Mouse (Mus musculus) hindbrain, embryonic 14.5 days (tissue): ENCODE results near the gene Pde4d. TPM values are rescaled to one million over a fixed set of nuclear protein-coding genes. Genes with fewer than 3 reads are reported as not detected.

ENCODE experiments used
- ATAC-seq: fragments of 200-750 bp; cut with Nextera tagmentation; 2 replicates; pipeline ENCODE4 v1.8.0; 2017; ENCODE audit warnings: moderate number of reproducible peaks, mild to moderate bottlenecking, moderate TSS enrichment, moderate library complexity; ENCODE audit not compliant: low FRiP score
- DNase-seq: peaks from one replicate; pipeline ENCODE4 v3.0.0-alpha.2; 2015; ENCODE audit warnings: low spot score
- H3K27ac ChIP-seq: fragments of 300-500 bp; sonication (generic); 2 replicates; pipeline ENCODE4 v1.5.1; 2014; ENCODE audit warnings: mild to moderate bottlenecking, moderate library complexity
- H3K27me3 ChIP-seq: fragments of 300-500 bp; sonication (generic); 2 replicates; pipeline ENCODE4 v1.6.1; 2014; ENCODE audit warnings: mild to moderate bottlenecking, low read length, mixed read lengths; ENCODE audit not compliant: control insufficient read depth, insufficient read depth
- H3K36me3 ChIP-seq: fragments of 300-500 bp; sonication (generic); replicated peaks from 2 replicates; pipeline ENCODE4 v1.6.1; 2014; ENCODE audit not compliant: control insufficient read depth, insufficient read depth
- H3K4me1 ChIP-seq: fragments of 300-500 bp; sonication (generic); replicated peaks from 2 replicates; pipeline ENCODE4 v1.6.1; 2014; ENCODE audit warnings: antibody characterized with exemption, low read length, mixed read lengths; ENCODE audit not compliant: control insufficient read depth, insufficient read depth
- H3K4me2 ChIP-seq: fragments of 300-500 bp; sonication (generic); replicated peaks from 2 replicates; pipeline ENCODE4 v1.6.1; 2014; ENCODE audit warnings: mild to moderate bottlenecking, moderate library complexity
- H3K4me3 ChIP-seq: fragments of 300-500 bp; sonication (generic); replicated peaks from 2 replicates; pipeline ENCODE4 v1.5.1; 2014; ENCODE audit warnings: mild to moderate bottlenecking, low read length
- H3K9ac ChIP-seq: fragments of 300-500 bp; sonication (generic); 2 replicates; pipeline ENCODE4 v1.6.1; 2014
- H3K9me3 ChIP-seq: fragments of 300-500 bp; sonication (generic); 2 replicates; pipeline ENCODE4 v1.6.1; 2016; ENCODE audit warnings: low read length; ENCODE audit not compliant: control insufficient read depth
- WGBS: fragments of 180-500 bp; shearing (Covaris S2); extraction: QIAGEN DNeasy Blood & Tissue Kit; methylation state at CpG from one replicate; pipeline ENCODE4 v1.1.7; 2014; 5-methylcytosine and 5-hydroxymethylcytosine counted together
- polyA plus RNA-seq: library from polyadenylated mRNA; unstranded; fragments of >200 nt; fragmentation: Nextera tagmentation; extraction: Ambion mirVana; gene quantifications from 2 replicates; pipeline ENCODE4 v1.2.1, GENCODE M21; 2014

The Pde4d gene
- polyA plus RNA-seq, 1 experiment from 2014 or later: 23.2 TPM

DNA sequence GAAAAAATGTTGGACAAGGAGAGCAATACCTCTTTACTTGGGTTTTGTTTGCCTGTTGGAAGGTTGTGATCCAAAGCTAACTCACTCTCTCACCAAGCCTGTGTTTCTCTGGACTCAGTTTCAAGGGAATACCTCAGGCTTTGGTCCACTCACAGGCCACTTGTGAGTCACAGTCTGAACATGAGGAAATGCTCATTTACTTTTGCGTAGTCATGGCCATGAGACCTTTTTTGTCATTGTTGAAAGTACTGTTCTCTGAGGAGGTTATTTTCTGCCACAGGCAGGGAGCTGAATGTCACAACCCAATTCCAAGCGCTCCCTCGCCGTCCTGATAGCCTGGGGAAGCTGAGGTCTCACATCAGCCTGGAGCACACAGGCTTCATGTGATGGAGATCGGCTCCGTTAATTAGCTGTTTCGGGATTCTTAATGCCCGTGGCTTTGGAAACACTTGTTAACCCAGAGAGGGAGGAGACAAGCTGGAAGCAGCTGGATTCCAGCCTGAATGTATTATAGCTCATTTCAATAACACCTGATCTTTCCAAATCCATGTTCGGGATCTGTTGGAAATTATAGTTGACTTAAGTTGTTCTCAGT is 792.8 kb downstream of the Pde4d start:
- no peak overlapping the region for H3K4me2 ChIP-seq
- ATAC-seq (no peak), DNase-seq (no peak)
- WGBS: 59% methylated on average over 9 of the region's 9 CpGs
- H3K4me3 ChIP-seq: no peak overlapping the region
- H3K27me3 ChIP-seq: no peaks in the 10 kb centered on the region
- no peak overlapping the region for H3K9ac ChIP-seq
- H3K36me3 ChIP-seq: no peaks in the 10 kb centered on the region
- no peak overlapping the region for H3K27ac ChIP-seq
- no peaks in the 10 kb centered on the region; the same call in 1 of the 2 replicates for H3K4me1 ChIP-seq
- no peaks in the 10 kb centered on the region for H3K9me3 ChIP-seq

DNA sequence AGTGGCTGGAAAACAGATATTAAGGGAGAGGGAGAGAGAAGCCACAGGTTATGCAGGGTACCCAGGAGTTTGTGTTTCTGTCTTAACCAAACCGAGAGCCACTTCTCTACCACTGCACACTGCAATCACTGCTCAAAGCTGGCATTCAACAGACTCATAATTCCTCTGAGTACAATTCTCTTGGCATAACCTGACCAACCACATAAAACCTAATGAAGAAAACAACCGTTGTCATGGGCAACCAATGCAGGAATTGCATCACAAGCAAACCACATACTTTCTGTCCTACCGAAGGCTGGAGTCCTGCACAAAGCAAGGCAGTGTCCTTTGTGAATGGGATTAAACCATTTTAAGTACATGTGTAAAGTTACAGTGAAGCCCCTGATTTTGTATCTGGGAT is 793.4 kb downstream of the Pde4d start:
- H3K27me3 ChIP-seq: no peaks in the 10 kb centered on the region
- H3K36me3 ChIP-seq: no peaks in the 10 kb centered on the region
- H3K9me3 ChIP-seq: no peaks in the 10 kb centered on the region
- no peak overlapping the region for H3K4me3 ChIP-seq
- no peak overlapping the region for H3K27ac ChIP-seq
- ATAC-seq: no peak; the same call in 1 of the 2 replicates
- H3K4me1 ChIP-seq: no peaks in the 10 kb centered on the region; the same call in 1 of the 2 replicates
- H3K9ac ChIP-seq: no peak overlapping the region
- 62% methylated on average over 3 of the region's 3 CpGs for WGBS
- no peak for DNase-seq
- H3K4me2 ChIP-seq: no peak overlapping the region

DNA sequence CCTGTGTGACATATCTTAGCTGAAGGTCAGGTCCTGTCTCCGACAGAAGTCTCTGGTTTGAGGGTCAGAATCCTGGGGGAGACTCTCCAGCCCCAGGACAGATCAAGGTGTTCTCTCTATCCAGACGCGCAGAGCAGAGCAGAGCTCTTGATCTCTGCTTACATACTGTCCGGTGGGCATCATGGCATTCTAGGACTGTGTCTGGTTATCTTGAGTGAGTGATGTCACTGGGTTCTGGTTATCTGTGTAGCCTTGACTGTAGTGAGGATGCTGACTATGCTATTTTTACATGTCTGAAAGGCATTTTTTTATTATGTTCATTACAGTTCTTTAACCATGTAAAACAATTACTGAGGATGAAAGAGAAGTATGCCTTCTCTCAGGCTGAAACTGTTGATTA is 797.3 kb downstream of the Pde4d start:
- no peak for ATAC-seq
- 94% methylated on average over 4 of the region's 4 CpGs for WGBS

DNA sequence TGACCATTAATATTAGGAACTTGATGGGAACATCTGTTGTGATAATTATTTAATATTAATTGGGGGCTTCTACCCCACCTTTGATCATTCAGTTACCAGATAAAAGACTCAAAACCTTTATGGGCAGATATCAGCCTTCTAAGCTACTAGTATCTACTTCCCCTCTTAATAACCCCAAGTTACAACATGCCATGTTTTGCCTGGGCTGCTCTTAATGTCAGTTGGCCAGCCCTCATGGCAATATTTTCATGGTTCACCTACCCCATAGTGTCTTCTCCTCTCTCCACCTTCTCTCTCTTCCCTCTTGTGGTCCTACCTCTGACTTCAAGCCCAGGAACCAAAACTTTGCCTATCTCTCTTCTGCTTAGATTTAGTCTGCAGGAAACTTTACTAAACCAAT is 799.6 kb downstream of the Pde4d start:
- H3K4me2 ChIP-seq: no peak overlapping the region
- no peak overlapping the region for H3K9ac ChIP-seq
- DNase-seq (no peak), ATAC-seq (no peak)
- H3K27ac ChIP-seq: no peak overlapping the region
- H3K4me3 ChIP-seq: no peak overlapping the region
- no peaks in the 10 kb centered on the region for H3K9me3 ChIP-seq
- no peaks in the 10 kb centered on the region for H3K27me3 ChIP-seq
- no peaks in the 10 kb centered on the region for H3K36me3 ChIP-seq
- H3K4me1 ChIP-seq: no peaks in the 10 kb centered on the region

More for the DNA sequence above, 797.3 kb downstream of the Pde4d start:
- Histone ChIP-seq H3K4me3 (no peak overlapping the region), H3K27me3 (no peaks in the 10 kb centered on the region), H3K9ac (no peak overlapping the region), H3K4me2 (no peak overlapping the region), H3K36me3 (no peaks in the 10 kb centered on the region), H3K4me1 (no peaks in the 10 kb centered on the region; the same call in 1 of the 2 replicates), H3K9me3 (no peaks in the 10 kb centered on the region), H3K27ac (no peak overlapping the region)
- no peak for DNase-seq

DNA sequence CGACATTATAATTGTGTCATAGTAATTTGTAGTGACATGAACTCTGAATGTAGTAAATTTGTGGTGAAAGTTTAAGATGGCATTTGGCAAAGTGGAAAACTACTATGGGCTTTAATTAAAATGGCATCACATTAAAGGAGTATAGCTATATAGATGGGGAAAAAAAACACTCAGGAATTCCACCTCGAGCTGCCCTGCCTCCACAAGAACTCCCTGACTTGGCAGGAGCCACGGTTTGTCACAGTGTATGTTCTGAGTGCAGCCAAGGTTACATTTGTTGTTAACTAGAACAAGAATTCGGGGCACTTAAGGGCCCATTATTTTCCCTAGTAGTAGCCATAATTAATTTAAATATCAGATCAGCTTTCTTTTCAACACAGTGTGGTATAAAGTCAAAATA is 805.9 kb downstream of the Pde4d start:
- 67% methylated on average over 4 of the region's 4 CpGs for WGBS
- no peak for DNase-seq
- H3K36me3 ChIP-seq: no peaks in the 10 kb centered on the region
- no peak for ATAC-seq
- no peaks in the 10 kb centered on the region for H3K27me3 ChIP-seq
- H3K27ac ChIP-seq: no peak overlapping the region
- H3K4me1 ChIP-seq: peaks cover 2% of the 10 kb centered on the region; the same call in 1 of the 2 replicates
- no peak overlapping the region for H3K9ac ChIP-seq
- H3K4me3 ChIP-seq: no peak overlapping the region
- H3K4me2 ChIP-seq: no peak overlapping the region
- no peaks in the 10 kb centered on the region for H3K9me3 ChIP-seq

DNA sequence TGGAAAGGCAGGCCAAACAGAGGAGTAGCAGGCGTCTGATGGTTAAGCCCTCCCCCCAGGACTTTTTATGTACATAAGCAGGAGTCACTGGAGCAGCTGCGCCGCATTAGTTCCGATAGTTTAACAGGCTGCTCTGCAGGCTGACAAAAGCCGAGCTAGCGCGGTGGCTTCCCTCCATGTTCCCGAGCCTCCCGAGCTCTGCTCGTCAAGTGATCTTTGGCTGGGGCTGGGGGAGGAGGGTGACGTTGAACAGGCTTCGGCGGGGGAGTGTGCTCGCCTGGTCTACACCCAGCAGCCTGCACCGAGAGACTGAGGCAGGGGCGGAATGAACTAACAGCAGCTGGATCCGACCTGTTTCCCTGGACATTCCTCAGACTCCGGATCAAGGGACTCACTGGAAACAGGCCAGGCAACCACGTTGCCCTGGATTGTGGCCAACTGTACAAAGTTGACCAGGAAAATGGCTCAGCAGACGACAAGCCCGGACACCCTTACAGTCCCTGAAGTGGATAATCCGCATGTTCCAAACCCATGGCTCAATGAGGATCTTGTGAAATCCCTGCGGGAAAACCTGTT is 810.6 kb downstream of the Pde4d start:
- Histone ChIP-seq H3K4me1 (peaks cover 8% of the 10 kb centered on the region; the same call in 1 of the 2 replicates), H3K9me3 (no peaks in the 10 kb centered on the region), H3K4me2 (peak overlapping the region; percentile 67), H3K4me3 (peak overlapping the region; percentile 39), H3K27me3 (no peaks in the 10 kb centered on the region), H3K27ac (peak overlapping the region; percentile 48), H3K36me3 (no peaks in the 10 kb centered on the region), H3K9ac (peak overlapping the region; percentile 54)
- DNase-seq (peak; percentile 77), ATAC-seq (peak; percentile 89)
- 0% methylated on average over 23 of the region's 23 CpGs for WGBS

DNA sequence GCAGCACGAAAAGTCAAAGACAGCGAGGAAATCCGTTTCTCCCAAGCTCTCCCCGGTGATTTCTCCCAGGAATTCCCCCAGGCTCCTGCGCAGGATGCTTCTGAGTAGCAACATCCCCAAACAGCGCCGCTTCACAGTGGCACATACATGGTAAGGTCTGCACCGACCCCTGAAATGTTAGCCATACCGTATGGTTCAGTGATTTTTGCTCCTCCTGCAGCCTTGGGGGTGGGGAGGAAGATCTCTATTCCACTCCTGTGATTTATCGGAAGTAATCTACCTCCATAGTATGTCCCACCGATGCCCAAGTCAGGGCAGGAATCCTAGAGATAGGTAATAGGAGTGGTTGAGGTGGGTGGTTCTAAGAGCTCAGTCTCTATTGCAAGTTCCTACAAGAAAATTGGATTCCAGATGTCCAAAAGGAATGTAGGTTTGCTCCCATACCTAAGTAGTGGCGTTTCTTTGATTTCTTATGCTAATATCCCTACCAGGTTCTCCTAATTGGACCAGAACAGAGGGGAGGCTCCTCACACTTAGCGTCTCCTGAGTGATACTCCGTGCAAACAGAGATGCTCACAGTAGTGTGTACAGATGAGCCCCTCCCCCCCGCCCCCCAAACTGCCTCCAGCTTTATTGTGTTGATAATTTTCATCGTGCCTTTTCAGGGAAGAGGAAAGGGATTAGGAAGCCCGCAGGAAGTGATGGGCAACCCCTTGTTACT is 811.2 kb downstream of the Pde4d start:
- ATAC-seq (peak; percentile 68), DNase-seq (no peak)
- 2% methylated on average over 17 of the region's 17 CpGs for WGBS
- no peaks in the 10 kb centered on the region for H3K27me3 ChIP-seq
- peak overlapping the region; percentile 39 for H3K4me3 ChIP-seq
- H3K9me3 ChIP-seq: no peaks in the 10 kb centered on the region
- H3K9ac ChIP-seq: peak overlapping the region; percentile 54
- H3K4me2 ChIP-seq: peak overlapping the region; percentile 67
- H3K4me1 ChIP-seq: peaks cover 8% of the 10 kb centered on the region; the same call in 1 of the 2 replicates
- H3K36me3 ChIP-seq: no peaks in the 10 kb centered on the region
- H3K27ac ChIP-seq: peak overlapping the region; percentile 48; the same call in 1 of the 2 replicates

DNA sequence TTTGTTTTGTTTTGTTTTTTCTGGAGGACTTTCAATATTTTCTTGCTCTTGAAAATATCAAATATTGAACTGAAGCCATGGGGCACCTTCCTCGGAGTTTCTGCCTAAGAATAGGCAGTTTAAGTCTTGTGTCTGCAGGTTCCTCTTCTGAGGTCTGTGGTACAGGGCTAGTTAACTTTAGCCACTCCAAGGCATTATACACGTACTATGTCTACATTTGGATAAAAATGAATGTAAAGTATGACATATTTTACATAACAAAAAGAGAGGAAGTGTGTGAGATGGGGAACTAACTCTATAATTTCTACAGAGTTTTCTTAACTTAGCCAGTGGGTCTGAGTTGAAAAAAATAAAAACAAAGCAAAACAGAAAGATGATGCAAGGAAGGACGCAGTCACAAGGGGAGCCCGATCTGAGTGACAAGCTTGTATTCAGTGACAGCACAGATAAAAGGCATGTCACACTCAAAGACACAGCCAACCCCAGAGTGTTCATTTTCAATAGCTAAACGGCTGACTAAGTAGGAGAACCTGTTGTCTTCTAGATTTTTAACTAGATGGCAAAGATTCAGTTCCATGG is 812.0 kb downstream of the Pde4d start:
- no peaks in the 10 kb centered on the region for H3K9me3 ChIP-seq
- ATAC-seq: no peak
- H3K4me1 ChIP-seq: peaks cover 8% of the 10 kb centered on the region; the same call in 1 of the 2 replicates
- H3K27me3 ChIP-seq: no peaks in the 10 kb centered on the region
- no peak overlapping the region for H3K27ac ChIP-seq
- no peak overlapping the region for H3K9ac ChIP-seq
- peak overlapping the region; percentile 67 for H3K4me2 ChIP-seq
- no peaks in the 10 kb centered on the region for H3K36me3 ChIP-seq
- H3K4me3 ChIP-seq: 0 out of 2 replicates have a peak overlapping the region, but pooled peaks have one; percentile 39
- 14% methylated on average over 5 of the region's 5 CpGs for WGBS
- DNase-seq: no peak

DNA sequence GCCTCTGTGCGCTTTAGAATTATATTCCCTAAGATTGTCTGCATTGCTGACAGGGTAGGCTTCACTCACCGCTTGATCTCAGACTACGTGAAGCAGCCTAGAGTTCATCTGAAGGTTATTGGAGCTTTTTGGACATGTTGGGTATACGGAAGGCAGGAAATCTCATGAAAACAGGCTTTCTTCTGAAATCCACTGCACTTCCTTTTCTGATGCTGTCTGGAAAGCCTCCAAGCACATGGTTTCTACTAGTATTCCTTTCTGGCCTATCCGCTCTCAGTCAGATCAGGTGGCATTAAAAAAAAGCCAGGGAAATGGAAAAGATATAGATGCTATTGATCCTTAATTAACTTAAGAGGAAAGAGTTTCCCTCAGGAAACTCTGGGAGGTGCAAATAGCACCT is 812.8 kb downstream of the Pde4d start:
- no peak for DNase-seq
- Histone ChIP-seq H3K4me1 (peaks cover 8% of the 10 kb centered on the region; the same call in 1 of the 2 replicates), H3K27ac (no peak overlapping the region), H3K9ac (no peak overlapping the region), H3K4me3 (no peak overlapping the region), H3K9me3 (no peaks in the 10 kb centered on the region), H3K27me3 (no peaks in the 10 kb centered on the region), H3K36me3 (no peaks in the 10 kb centered on the region), H3K4me2 (peak overlapping the region; percentile 67)
- ATAC-seq: no peak
- WGBS: 87% methylated on average over 5 of the region's 5 CpGs
